Mouse (Mus musculus) thymus, postnatal 36 days (tissue): ENCODE data around the gene Gm21860.
"Not testable (repeated sequence)": the region's sequence is repeated elsewhere in the genome, so short reads cannot be mapped to it uniquely, and the experiment has no call there.

Source experiments
- DNase-seq, 2 experiments: peaks; one replicate each; pipeline ENCODE4 v3.0.0; 2022; ENCODE audit warnings: mixed read lengths in 2 of 2

The Gm21860 gene

GRCm38 (mm10) chrY:90754721-90755120 is at the start of gene Gm21860:
Gm21860 (minus strand) TSS chrY:90754821.
- not testable (repeated sequence) for DNase-seq

- not testable (repeated sequence) for DNase-seq
Observed at GRCm38 (mm10) chrY:90784438-90784837, 29.8 kb upstream of the Gm21860 start, which contains the start of gene Gm47283. Gm47283 (plus strand) TSS chrY:90784738.

- not testable (repeated sequence) for DNase-seq
Observed at GRCm38 (mm10) chrY:90745256-90745655, 9.4 kb downstream of the Gm21860 start.

- peak; percentile 93 to 95 for DNase-seq
Observed at GRCm38 (mm10) chrY:90744381-90744981, 10.1 kb downstream of the Gm21860 start.

GRCm38 (mm10) chrY:90743811-90744220 is 10.8 kb downstream of the Gm21860 start:
- peak in 1 of 2 experiments; percentile 37 for DNase-seq

- DNase-seq = peak in 1 of 2 experiments; percentile 46
Observed at GRCm38 (mm10) chrY:90743053-90743810, 11.4 kb downstream of the Gm21860 start.

- DNase-seq = peak in 1 of 2 experiments; percentile 30
Observed at GRCm38 (mm10) chrY:90742261-90743052, 12.2 kb downstream of the Gm21860 start.

- DNase-seq = peak; percentile 32 to 60
Observed at GRCm38 (mm10) chrY:90741452-90742260, 13.0 kb downstream of the Gm21860 start.

- DNase-seq = peak in 1 of 2 experiments; percentile 64
Observed at GRCm38 (mm10) chrY:90741006-90741405, 13.6 kb downstream of the Gm21860 start.

GRCm38 (mm10) chrY:90740013-90740561 is 14.5 kb downstream of the Gm21860 start:
- DNase-seq = peak; percentile 36 to 71

GRCm38 (mm10) chrY:90739531-90740012 is 15.0 kb downstream of the Gm21860 start:
- peak; percentile 34 to 63 for DNase-seq

- DNase-seq = peak in 1 of 2 experiments; percentile 56
Observed at GRCm38 (mm10) chrY:90738841-90739530, 15.6 kb downstream of the Gm21860 start.

- DNase-seq = no peak
Observed at GRCm38 (mm10) chrY:90738431-90738680, 16.3 kb downstream of the Gm21860 start.

GRCm38 (mm10) chrY:90737606-90738430 is 16.8 kb downstream of the Gm21860 start:
- DNase-seq = no peak

- not testable (repeated sequence) for DNase-seq
Observed at GRCm38 (mm10) chrY:90736217-90737000, 18.2 kb downstream of the Gm21860 start.

- DNase-seq = not testable (repeated sequence)
Observed at GRCm38 (mm10) chrY:90735181-90735895, 19.3 kb downstream of the Gm21860 start.

- not testable (repeated sequence) for DNase-seq
Observed at GRCm38 (mm10) chrY:90734334-90734696, 20.3 kb downstream of the Gm21860 start.

- peak in 1 of 2 experiments; percentile 16 for DNase-seq
Observed at GRCm38 (mm10) chrY:90733656-90734333, 20.8 kb downstream of the Gm21860 start.
